Mouse (Mus musculus) G1E (cell line): ENCODE measurements around the gene Adgre5. TPM values are rescaled to one million over a fixed set of nuclear protein-coding genes. Genes with fewer than 3 reads are reported as not detected.

Experiments used
- ATAC-seq: 2 replicates; pipeline ENCODE4 v1.8.0; 2016; ENCODE audit warnings: mild to moderate bottlenecking; ENCODE audit not compliant: insufficient number of reproducible peaks, poor library complexity, low FRiP score, severe bottlenecking; ENCODE audit errors: extremely low read depth
- DNase-seq: peaks from one replicate; pipeline ENCODE4 v3.0.0; 2012; ENCODE audit warnings: low spot score
- H3K27me3 ChIP-seq: 2 replicates; pipeline ENCODE4 v1.6.1; 2012; ENCODE audit warnings: mild to moderate bottlenecking, low read length, inconsistent platforms; ENCODE audit not compliant: insufficient read depth
- H3K36me3 ChIP-seq: replicated peaks from 2 replicates; pipeline ENCODE3; 2012; ENCODE audit warnings: mild to moderate bottlenecking, inconsistent platforms
- H3K4me1 ChIP-seq: 2 replicates; pipeline ENCODE4 v1.6.1; 2012; ENCODE audit warnings: low read depth, low read length, inconsistent platforms, mixed read lengths; ENCODE audit not compliant: insufficient read depth
- H3K4me3 ChIP-seq: 2 replicates; pipeline ENCODE4 v1.5.1; 2012; ENCODE audit warnings: low read depth, mild to moderate bottlenecking, inconsistent platforms, low read length, moderate library complexity, mixed read lengths
- H3K9me3 ChIP-seq: replicated peaks from 2 replicates; pipeline ENCODE4 v1.6.1; 2012; ENCODE audit warnings: inconsistent platforms
- CTCF ChIP-seq: IDR thresholded peaks from 2 replicates; pipeline ENCODE4 v1.5.1; 2012; ENCODE audit warnings: low read depth, low read length, inconsistent platforms, mixed read lengths
- GATA1 ChIP-seq: IDR thresholded peaks from 2 replicates; pipeline ENCODE4 v1.6.1; 2012; ENCODE audit warnings: borderline replicate concordance, low read length, inconsistent platforms, mixed read lengths
- GATA2 ChIP-seq: IDR thresholded peaks from 2 replicates; pipeline ENCODE4 v1.6.1; 2012; ENCODE audit warnings: low read depth, low read length, inconsistent platforms, borderline replicate concordance
- POLR2AphosphoS5 ChIP-seq: IDR thresholded peaks from 2 replicates; pipeline ENCODE4 v1.6.1; 2012; ENCODE audit warnings: low read depth, low read length, inconsistent platforms; ENCODE audit not compliant: insufficient replicate concordance
- TAL1 ChIP-seq: conservative IDR thresholded peaks from 2 replicates; pipeline ENCODE4 v1.6.1; 2012; ENCODE audit warnings: low read depth, low read length, inconsistent platforms, mixed read lengths
- polyA plus RNA-seq: library from polyadenylated mRNA; stranded (reverse); fragments of >175 nt; gene quantifications from 2 replicates; pipeline ENCODE4 v1.2.3, GENCODE M21; 2012
- total RNA-seq, 2 experiments: library from RNA; stranded (forward) in 1 of 2; stranded (reverse) in 1 of 2; fragments of 200-1000 nt in 1 of 2; fragments of >200 nt in 1 of 2; fragmentation: Nextera tagmentation in 1 of 2; gene quantifications; 2 replicates each; pipeline ENCODE4 v1.2.3; 2014 to 2017

The Adgre5 gene
- total and polyA plus RNA-seq, 3 experiments: 92.9 to 405 (median 223) TPM

DNA sequence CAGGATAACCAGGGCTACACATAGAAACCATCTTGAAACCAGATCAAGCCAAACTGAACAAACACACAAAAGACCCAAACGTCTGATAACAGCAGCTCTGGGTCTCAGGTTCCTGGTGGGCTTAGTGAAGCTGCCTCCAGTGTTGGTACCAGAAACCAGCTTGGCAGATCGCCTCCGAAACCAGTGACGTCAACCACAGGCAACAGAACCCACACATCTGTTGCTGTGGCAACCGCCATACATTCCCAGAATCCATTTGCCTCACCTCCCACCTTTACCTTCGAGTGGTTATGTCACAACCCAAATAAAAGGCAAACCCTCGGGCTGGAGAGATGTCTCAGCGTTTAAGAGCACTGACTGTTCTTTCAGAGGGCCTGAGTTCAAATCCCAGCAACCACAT is 33.6 kb downstream of the Adgre5 start:
- Histone ChIP-seq H3K36me3 (no peaks in the 10 kb centered on the region), H3K4me1 (peaks cover 7% of the 10 kb centered on the region; the same call in 1 of the 2 replicates), H3K27me3 (peaks cover 10% of the 10 kb centered on the region), H3K9me3 (no peaks in the 10 kb centered on the region), H3K4me3 (no peak overlapping the region)
- no peak for DNase-seq
- no peak for ATAC-seq
- no peak for TF ChIP-seq GATA2
- no peak for TF ChIP-seq POLR2AphosphoS5
- TF ChIP-seq CTCF: no peak

DNA sequence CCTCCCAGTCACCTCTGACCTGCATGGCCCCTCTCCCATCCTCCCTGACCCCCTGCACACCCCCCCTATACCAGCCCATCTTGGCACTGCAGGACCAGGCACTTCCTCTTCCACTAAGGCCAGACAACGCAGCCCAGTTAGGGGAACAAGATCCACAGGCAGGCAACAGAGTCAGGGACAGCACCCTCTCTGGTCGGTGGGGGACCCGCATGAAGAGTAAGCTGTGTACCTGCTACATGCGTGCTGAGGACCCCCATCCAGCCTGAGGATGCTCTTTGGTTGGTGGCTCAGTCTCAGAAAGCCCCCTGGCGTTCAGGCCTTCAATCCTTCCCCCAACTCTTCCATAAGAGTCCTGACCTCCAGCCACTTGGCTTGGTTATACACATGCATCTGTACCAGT is 34.7 kb downstream of the Adgre5 start:
- peaks cover 7% of the 10 kb centered on the region; the same call in 1 of the 2 replicates for H3K4me1 ChIP-seq
- DNase-seq (no peak), ATAC-seq (no peak)
- H3K36me3 ChIP-seq: no peaks in the 10 kb centered on the region
- H3K9me3 ChIP-seq: peaks cover 3% of the 10 kb centered on the region; the same call in 1 of the 2 replicates
- TF ChIP-seq TAL1 (no peak), CTCF (peak; percentile 19; the same call in 1 of the 2 replicates)
- peaks cover 10% of the 10 kb centered on the region for H3K27me3 ChIP-seq
- no peak overlapping the region for H3K4me3 ChIP-seq

DNA sequence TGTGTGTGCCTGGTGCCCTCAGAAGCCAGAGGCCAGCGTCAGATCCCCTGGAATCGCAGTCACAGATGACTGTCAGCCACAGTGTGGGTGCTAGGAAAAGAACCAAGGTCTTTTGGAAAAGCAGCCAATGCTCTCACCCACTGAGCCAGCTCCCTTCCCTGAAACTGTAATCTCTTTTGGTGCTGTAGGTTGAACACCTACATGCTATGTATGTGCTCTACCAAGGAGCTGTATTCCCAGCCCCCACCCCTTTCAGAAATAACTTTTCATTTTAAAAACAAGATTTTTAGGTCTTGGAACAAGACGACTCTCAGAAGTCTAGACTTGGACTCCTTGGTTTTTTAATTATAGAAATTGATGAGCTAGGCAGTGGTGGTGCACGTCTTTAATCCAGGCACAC is 37.7 kb downstream of the Adgre5 start:
- H3K36me3 ChIP-seq: no peaks in the 10 kb centered on the region
- no peak overlapping the region for H3K4me3 ChIP-seq
- TF ChIP-seq POLR2AphosphoS5: no peak
- TF ChIP-seq CTCF: no peak
- TF ChIP-seq GATA2: no peak
- TF ChIP-seq GATA1: no peak
- no peak for TF ChIP-seq TAL1
- peaks cover 3% of the 10 kb centered on the region; the same call in 1 of the 2 replicates for H3K9me3 ChIP-seq
- ATAC-seq: no peak
- peaks cover 10% of the 10 kb centered on the region for H3K27me3 ChIP-seq
- no peak for DNase-seq
- H3K4me1 ChIP-seq: peaks cover 27% of the 10 kb centered on the region

DNA sequence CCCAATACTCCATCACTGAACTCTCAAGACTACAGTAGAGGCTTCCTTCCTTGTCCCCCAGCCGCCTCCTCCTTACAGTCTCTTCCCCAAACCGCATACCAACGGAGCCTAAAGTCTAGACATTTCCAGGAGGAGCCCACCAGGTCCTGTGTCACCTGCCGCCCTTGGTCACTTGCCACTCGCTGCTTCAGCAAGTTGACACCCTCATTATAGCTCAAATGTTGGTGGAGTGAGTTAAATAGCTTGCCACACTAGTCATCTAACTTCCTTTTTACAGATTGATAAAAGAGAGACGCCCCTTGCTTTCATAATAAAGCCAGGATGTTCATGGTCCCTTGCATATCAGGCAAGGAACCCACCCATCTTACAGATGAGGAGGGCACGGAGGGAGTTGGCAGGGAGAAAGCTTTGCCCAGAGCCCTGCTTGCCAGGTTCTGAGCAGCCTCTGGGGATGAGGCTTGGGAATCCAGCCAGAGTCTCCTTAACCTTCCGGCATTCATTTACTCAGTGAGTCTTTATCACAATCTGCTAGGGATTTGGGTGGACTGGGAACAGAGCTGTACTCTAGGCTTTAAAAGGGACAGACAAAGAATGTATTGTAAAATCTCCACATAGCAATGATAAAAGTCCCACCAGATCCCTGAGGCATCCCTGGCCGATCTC is 40.6 kb downstream of the Adgre5 start:
- H3K36me3 ChIP-seq: peaks cover 24% of the 10 kb centered on the region
- TF ChIP-seq TAL1 (no peak), GATA1 (no peak), CTCF (no peak), POLR2AphosphoS5 (no peak), GATA2 (no peak)
- no peaks in the 10 kb centered on the region; the same call in 1 of the 2 replicates for H3K27me3 ChIP-seq
- H3K4me1 ChIP-seq: peaks cover 49% of the 10 kb centered on the region
- ATAC-seq: no peak
- DNase-seq: no peak
- H3K9me3 ChIP-seq: peaks cover 3% of the 10 kb centered on the region; the same call in 1 of the 2 replicates
- peak overlapping the region; percentile 4; the same call in 1 of the 2 replicates for H3K4me3 ChIP-seq

DNA sequence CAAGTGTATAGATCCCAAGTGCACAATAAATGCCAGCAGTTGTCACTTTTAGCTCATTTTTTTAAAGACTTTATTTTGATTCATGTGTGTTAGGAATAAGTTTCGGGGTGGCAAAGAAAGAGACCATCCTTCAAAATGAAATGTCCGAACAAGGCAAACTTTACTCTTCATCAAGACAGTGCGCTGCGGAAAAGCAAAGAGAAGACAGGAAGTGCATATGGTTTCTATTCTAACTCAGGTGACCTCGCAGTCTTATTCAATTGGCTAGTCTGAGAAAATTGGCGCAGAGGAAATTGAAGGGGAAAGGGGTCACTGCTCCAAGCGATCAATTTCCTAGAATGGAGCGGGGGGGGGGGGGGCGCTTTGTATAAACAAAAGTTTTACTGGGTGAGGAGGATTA is 41.6 kb downstream of the Adgre5 start:
- DNase-seq (peak; percentile 22), ATAC-seq (0 out of 2 replicates have a peak, but pooled peaks have one; percentile 32)
- H3K4me1 ChIP-seq: peaks cover 59% of the 10 kb centered on the region
- H3K27me3 ChIP-seq: no peaks in the 10 kb centered on the region; the same call in 1 of the 2 replicates
- no peak for TF ChIP-seq TAL1
- no peak for TF ChIP-seq GATA2
- no peak for TF ChIP-seq POLR2AphosphoS5
- TF ChIP-seq CTCF: no peak
- no peak for TF ChIP-seq GATA1
- peaks cover 3% of the 10 kb centered on the region; the same call in 1 of the 2 replicates for H3K9me3 ChIP-seq
- peak overlapping the region; percentile 92 for H3K4me3 ChIP-seq
- H3K36me3 ChIP-seq: peaks cover 33% of the 10 kb centered on the region

DNA sequence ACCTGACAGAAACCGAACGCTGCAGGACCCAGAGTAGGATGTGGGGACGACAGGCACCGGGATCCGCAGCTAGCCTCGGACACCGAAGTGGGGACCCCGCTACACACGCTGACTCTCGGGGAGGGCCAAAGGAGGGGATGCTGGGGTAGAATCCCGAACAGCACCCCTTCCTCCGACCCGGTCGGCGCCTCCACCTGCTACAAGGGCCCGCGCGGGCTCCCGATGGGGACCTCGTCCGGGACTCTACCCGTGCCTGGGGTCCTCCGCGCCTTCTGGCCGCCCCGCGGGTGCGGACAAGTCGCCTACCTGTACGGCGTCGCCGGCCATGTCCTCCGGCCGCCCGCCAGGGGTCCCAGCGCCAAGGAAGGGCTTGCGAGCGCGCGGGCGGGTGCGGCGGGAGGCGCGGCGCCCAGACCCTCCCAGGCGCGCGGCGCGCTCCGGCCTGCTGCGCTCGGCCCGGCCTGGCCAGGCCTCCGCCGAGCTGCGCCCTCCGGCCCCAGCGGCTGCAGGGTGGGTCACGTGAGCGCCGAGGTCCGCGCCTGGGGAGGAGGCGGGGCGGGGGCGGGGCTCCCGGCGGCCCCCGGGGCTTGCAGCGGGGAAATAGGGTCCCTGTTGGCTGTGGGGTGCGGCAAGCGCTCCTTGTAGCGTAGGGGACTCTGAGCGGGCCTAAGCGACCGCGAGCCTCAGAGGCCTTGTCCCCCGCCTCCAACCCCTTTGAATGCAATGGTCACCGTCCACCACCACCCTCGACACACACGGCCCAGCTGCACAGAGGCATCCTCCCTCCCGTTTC is 42.3 kb downstream of the Adgre5 start, which contains the start of gene Pkn1:
Gene Pkn1, minus strand, starts transcription at position 519 of the 793 bp plus-strand sequence.
- Histone ChIP-seq H3K27me3 (no peaks in the 10 kb centered on the region), H3K4me1 (peaks cover 66% of the 10 kb centered on the region), H3K36me3 (peaks cover 40% of the 10 kb centered on the region), H3K4me3 (peak within 1 kb of the TSS; percentile 92), H3K9me3 (peaks cover 3% of the 10 kb centered on the region; the same call in 1 of the 2 replicates)
- DNase-seq: peak; percentile 95
- TF ChIP-seq TAL1: no peak
- TF ChIP-seq CTCF: no peak
- no peak for TF ChIP-seq POLR2AphosphoS5
- no peak for TF ChIP-seq GATA1
- no peak for TF ChIP-seq GATA2
- ATAC-seq: peak; percentile 22
